Mouse (Mus musculus) cortical plate, adult 2 months (tissue): ENCODE data around the gene C4bp.

Source experiments
- CTCF ChIP-seq: fragments of 200-500 bp; IDR thresholded peaks from 2 replicates; pipeline ENCODE4 v1.5.1; 2011; ENCODE audit warnings: mild to moderate bottlenecking, control low read depth, low read length; ENCODE audit not compliant: insufficient read depth; ENCODE audit errors: extremely low read depth
- POLR2A ChIP-seq: fragments of 200-500 bp; IDR thresholded peaks from 2 replicates; pipeline ENCODE4 v1.6.1; 2011; ENCODE audit warnings: mild to moderate bottlenecking, low read length, control low read depth; ENCODE audit not compliant: insufficient read depth; ENCODE audit errors: extremely low read depth

DNA sequence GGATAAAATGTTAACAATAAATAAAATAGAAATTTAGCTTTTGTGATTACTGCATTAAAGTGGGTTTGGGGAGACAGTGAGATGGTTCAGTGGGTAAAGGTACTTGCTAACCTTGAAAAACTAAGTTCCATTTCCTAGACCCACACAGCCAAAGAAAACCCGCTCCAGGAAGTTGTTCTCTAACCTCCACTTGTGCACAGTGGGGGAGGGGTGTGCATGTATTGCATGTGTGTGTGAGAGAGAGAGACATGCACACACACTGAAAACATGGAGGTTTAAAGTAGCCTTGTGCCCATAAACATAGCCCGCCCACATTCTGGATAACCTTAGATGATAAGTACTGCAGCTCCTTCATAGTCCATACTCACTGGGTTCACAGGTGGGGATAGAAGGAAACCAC lies 65.1 kb downstream of the C4bp start:
- TF ChIP-seq POLR2A: no peak
- no peak for TF ChIP-seq CTCF
